ENCODE assay signal across 8 mouse cellular contexts in genomic region chr13:63814746-63815681, GRCm38 (mm10). TPM values are rescaled to one million over a fixed set of nuclear protein-coding genes. Genes with fewer than 3 reads are reported as not detected.
DNase-seq lines count a peak whose midpoint lies in the region; ATAC-seq and TF ChIP-seq lines count a peak whose summit lies in the region.

TSS of gene Ercc6l2 (plus strand) at chr13:63815240.

- no peak for TF ChIP-seq CTCF in Patski (IDR thresholded peaks at IDR 0.05)

- CTCF ChIA-PET in Patski (lab: Charles Lee) = interaction anchor here (1.4 kb wide), 1 partner anchor 12 kb away, joined by 3 read pairs; no protein-coding TSS in a partner anchor

- peak within 1 kb of the TSS; percentile 97 for H3K27ac ChIP-seq in hindbrain, embryonic 13.5 days

- H3K4me2 ChIP-seq in hindbrain, embryonic 13.5 days = peak within 1 kb of the TSS; percentile 66

- POLR2A ChIA-PET in Patski (lab: Charles Lee) = interaction anchor here (0.9 to 1.2 kb wide), 4 partner anchors 43 to 67 kb away, joined by 3 to 4 read pairs (median 3); no protein-coding TSS in a partner anchor

- peak; percentile 98 for DNase-seq in Patski (ENCODE audit: low read depth, low spot score)
- peak; percentile 99 for DNase-seq in cerebellum, postnatal 14 days
- DNase-seq in frontal cortex, postnatal 14 days (ENCODE audit: low spot score in 2 of 2) = peak; percentile 98 to 99
- DNase-seq in layer of hippocampus, postnatal 25 days (ENCODE audit: extremely low spot score in 1 of 2, low spot score in 1 of 2) = peak; percentile 90 to 93
- peak; percentile 99 for DNase-seq in lung, postnatal 25 days (ENCODE audit: low spot score)
- DNase-seq in retina, embryonic 14.5 days (ENCODE audit: low spot score) = peak; percentile 96
- peak; percentile 98 for DNase-seq in thymus, postnatal 4 days

- H3K36me3 ChIP-seq in hindbrain, embryonic 13.5 days = no peaks in the 10 kb centered on the region

- in situ Hi-C loops in Patski (cut with MboI; ENCODE audit: low pct_unique_long_range_greater_than_20kb) = loop anchor here (10.0 kb wide), 2 partner anchors 120 to 240 kb away; partner anchors contain the start of gene Ptch1

- ATAC-seq in Patski = peak; percentile 94
- peak; percentile 99 for ATAC-seq in hindbrain, embryonic 13.5 days (ENCODE audit: low FRiP score)

- H3K27me3 ChIP-seq in Patski = no peaks in the 10 kb centered on the region
- H3K27me3 ChIP-seq in hindbrain, embryonic 13.5 days = no peaks in the 10 kb centered on the region

- peak within 1 kb of the TSS; percentile 84 for H3K9ac ChIP-seq in hindbrain, embryonic 13.5 days

- H3K9me3 ChIP-seq in hindbrain, embryonic 13.5 days = no peaks in the 10 kb centered on the region

- H3K4me1 ChIP-seq in hindbrain, embryonic 13.5 days (replicated peaks) = peaks cover 19% of the 10 kb centered on the region

- WGBS in hindbrain, embryonic 13.5 days = under 1% methylated on average over 87 of the region's 87 CpGs

- H3K4me3 ChIP-seq in hindbrain, embryonic 13.5 days = peak within 1 kb of the TSS; percentile 63

RNA-seq across cellular contexts. Expression of gene Ercc6l2, which starts in this region (rescaled TPM):
- polyA plus RNA-seq in Patski (2021) = 22.5 TPM
- 17.3 and 18.2 TPM in 2 replicates for polyA plus RNA-seq in hindbrain, embryonic 13.5 days (2015; fragmentation: Nextera tagmentation; extraction: Ambion mirVana)
- total RNA-seq in layer of hippocampus, postnatal 25 days (2021) = 10 to 100 TPM; 16.5 to 17.9 TPM

Comparison
In these comparisons a context has a peak if more than half of its experiments do, and no peak if none do; other contexts are left out.
1. Peak in every context shown above with its lines: DNase-seq, ATAC-seq, H3K4me3 ChIP-seq and H3K27ac ChIP-seq.